Mouse (Mus musculus): ENCODE data around the gene Rhoh. TPM values are rescaled to one million over a fixed set of nuclear protein-coding genes. Genes with fewer than 3 reads are reported as not detected.
A peak's percentile ranks its signal among the peaks of the same experiment; 100 is the strongest.

The Rhoh gene
- polyA plus RNA-seq, 1 experiment from 2014 or later = 1.6 TPM

- Histone ChIP-seq H3K9ac (no peak overlapping the region), H3K27me3 (replicated peaks) (no peaks in the 10 kb centered on the region), H3K4me1 (no peaks in the 10 kb centered on the region), H3K27ac (no peak overlapping the region), H3K36me3 (no peaks in the 10 kb centered on the region), H3K4me2 (no peak overlapping the region), H3K4me3 (replicated peaks) (no peak overlapping the region), H3K9me3 (no peaks in the 10 kb centered on the region)
- WGBS = 89% methylated on average over 2 of the region's 2 CpGs
- no peak for ATAC-seq (ENCODE audit: insufficient read depth, low FRiP score, low read depth)
These were observed 20.2 kb downstream of the Rhoh start for GRCm38 (mm10) chr5:65881254-65881653.

- H3K27me3 ChIP-seq (replicated peaks) = no peaks in the 10 kb centered on the region
- H3K9ac ChIP-seq = no peak overlapping the region
- H3K36me3 ChIP-seq = no peaks in the 10 kb centered on the region
- WGBS = 81% methylated on average over 10 of the region's 10 CpGs
- ATAC-seq (ENCODE audit: insufficient read depth, low FRiP score, low read depth) = no peak
- H3K4me1 ChIP-seq = no peaks in the 10 kb centered on the region
- no peaks in the 10 kb centered on the region for H3K9me3 ChIP-seq
- no peak overlapping the region for H3K4me2 ChIP-seq
- H3K4me3 ChIP-seq (replicated peaks) = no peak overlapping the region
- H3K27ac ChIP-seq = no peak overlapping the region
These were observed 21.6 kb downstream of the Rhoh start for GRCm38 (mm10) chr5:65882476-65883205.

GRCm38 (mm10) chr5:65883355-65883754 lies 22.3 kb downstream of the Rhoh start:
- Histone ChIP-seq H3K27me3 (replicated peaks) (no peaks in the 10 kb centered on the region), H3K4me3 (replicated peaks) (no peak overlapping the region), H3K9me3 (no peaks in the 10 kb centered on the region), H3K27ac (no peak overlapping the region), H3K9ac (no peak overlapping the region), H3K36me3 (no peaks in the 10 kb centered on the region), H3K4me1 (no peaks in the 10 kb centered on the region), H3K4me2 (no peak overlapping the region)
- 53% methylated on average over 5 of the region's 5 CpGs for WGBS
- ATAC-seq (ENCODE audit: insufficient read depth, low FRiP score, low read depth) = no peak

- no peak overlapping the region for H3K27ac ChIP-seq
These were observed 24.9 kb downstream of the Rhoh start for GRCm38 (mm10) chr5:65885699-65886443.

GRCm38 (mm10) chr5:65888102-65888501 lies 27.1 kb downstream of the Rhoh start:
- Histone ChIP-seq H3K9me3 (no peaks in the 10 kb centered on the region), H3K27me3 (replicated peaks) (no peaks in the 10 kb centered on the region), H3K4me3 (replicated peaks) (no peak overlapping the region), H3K9ac (no peak overlapping the region), H3K36me3 (no peaks in the 10 kb centered on the region), H3K4me1 (no peaks in the 10 kb centered on the region), H3K27ac (no peak overlapping the region), H3K4me2 (no peak overlapping the region)
- 82% methylated on average over 5 of the region's 5 CpGs for WGBS
- no peak for ATAC-seq (ENCODE audit: insufficient read depth, low FRiP score, low read depth)

More at GRCm38 (mm10) chr5:65885699-65886443, 24.9 kb downstream of the Rhoh start:
- no peak for ATAC-seq (ENCODE audit: insufficient read depth, low FRiP score, low read depth)
- whole genome bisulfite sequencing = 78% methylated on average over 15 of the region's 15 CpGs
- no peaks in the 10 kb centered on the region for H3K36me3 ChIP-seq
- H3K9ac ChIP-seq = no peak overlapping the region
- H3K9me3 ChIP-seq = no peaks in the 10 kb centered on the region
- H3K4me1 ChIP-seq = no peaks in the 10 kb centered on the region
- no peak overlapping the region for H3K4me2 ChIP-seq
- H3K27me3 ChIP-seq (replicated peaks) = no peaks in the 10 kb centered on the region
- no peak overlapping the region for H3K4me3 ChIP-seq (replicated peaks)

GRCm38 (mm10) chr5:65888998-65889397 lies 28.0 kb downstream of the Rhoh start:
- peak; percentile 73; the same call in 1 of the 2 replicates for ATAC-seq (ENCODE audit: insufficient read depth, low FRiP score, low read depth)

GRCm38 (mm10) chr5:65891251-65891826 lies 30.3 kb downstream of the Rhoh start:
- no peak for ATAC-seq (ENCODE audit: insufficient read depth, low FRiP score, low read depth)
- H3K4me1 ChIP-seq = no peaks in the 10 kb centered on the region
- H3K9me3 ChIP-seq = no peaks in the 10 kb centered on the region
- H3K4me2 ChIP-seq = no peak overlapping the region
- no peaks in the 10 kb centered on the region for H3K36me3 ChIP-seq
- no peaks in the 10 kb centered on the region for H3K27me3 ChIP-seq (replicated peaks)
- no peak overlapping the region for H3K27ac ChIP-seq
- 90% methylated on average over 14 of the region's 14 CpGs for WGBS
- no peak overlapping the region for H3K9ac ChIP-seq
- no peak overlapping the region for H3K4me3 ChIP-seq (replicated peaks)

More at GRCm38 (mm10) chr5:65888998-65889397, 28.0 kb downstream of the Rhoh start:
- H3K4me3 ChIP-seq (replicated peaks) = no peak overlapping the region
- no peaks in the 10 kb centered on the region for H3K4me1 ChIP-seq
- H3K36me3 ChIP-seq = no peaks in the 10 kb centered on the region
- peak overlapping the region; percentile 26; the same call in 1 of the 2 replicates for H3K27ac ChIP-seq
- no peak overlapping the region for H3K4me2 ChIP-seq
- WGBS = 60% methylated on average over 5 of the region's 5 CpGs
- H3K27me3 ChIP-seq (replicated peaks) = no peaks in the 10 kb centered on the region
- H3K9ac ChIP-seq = no peak overlapping the region
- H3K9me3 ChIP-seq = no peaks in the 10 kb centered on the region

- Histone ChIP-seq H3K9me3 (no peaks in the 10 kb centered on the region), H3K9ac (no peak overlapping the region), H3K27me3 (replicated peaks) (no peaks in the 10 kb centered on the region), H3K4me1 (no peaks in the 10 kb centered on the region), H3K36me3 (no peaks in the 10 kb centered on the region), H3K4me2 (no peak overlapping the region), H3K27ac (no peak overlapping the region), H3K4me3 (replicated peaks) (no peak overlapping the region)
- 82% methylated on average over 6 of the region's 6 CpGs for WGBS
- ATAC-seq (ENCODE audit: insufficient read depth, low FRiP score, low read depth) = no peak
These were observed 34.2 kb downstream of the Rhoh start for GRCm38 (mm10) chr5:65895121-65895692.

- Histone ChIP-seq H3K27me3 (replicated peaks) (no peaks in the 10 kb centered on the region), H3K4me2 (no peak overlapping the region), H3K4me1 (no peaks in the 10 kb centered on the region), H3K4me3 (replicated peaks) (no peak overlapping the region), H3K9me3 (no peaks in the 10 kb centered on the region), H3K27ac (no peak overlapping the region), H3K36me3 (no peaks in the 10 kb centered on the region), H3K9ac (no peak overlapping the region)
- no peak for ATAC-seq (ENCODE audit: insufficient read depth, low FRiP score, low read depth)
- 83% methylated on average over 7 of the region's 7 CpGs for WGBS
These were observed 34.8 kb downstream of the Rhoh start for GRCm38 (mm10) chr5:65895764-65896163.

- Histone ChIP-seq H3K4me1 (no peaks in the 10 kb centered on the region), H3K27ac (no peak overlapping the region), H3K27me3 (replicated peaks) (no peaks in the 10 kb centered on the region), H3K4me2 (no peak overlapping the region), H3K9ac (no peak overlapping the region), H3K36me3 (no peaks in the 10 kb centered on the region), H3K9me3 (no peaks in the 10 kb centered on the region), H3K4me3 (replicated peaks) (no peak overlapping the region)
- 83% methylated on average over 2 of the region's 2 CpGs for WGBS
- ATAC-seq (ENCODE audit: insufficient read depth, low FRiP score, low read depth) = no peak
These were observed 36.7 kb downstream of the Rhoh start for GRCm38 (mm10) chr5:65897731-65898130.

- no peaks in the 10 kb centered on the region for H3K9me3 ChIP-seq
- no peaks in the 10 kb centered on the region for H3K4me1 ChIP-seq
- ATAC-seq (ENCODE audit: insufficient read depth, low FRiP score, low read depth) = no peak
- H3K27me3 ChIP-seq (replicated peaks) = no peaks in the 10 kb centered on the region
- no peak overlapping the region for H3K27ac ChIP-seq
- 78% methylated on average over 3 of the region's 3 CpGs for WGBS
- no peak overlapping the region for H3K9ac ChIP-seq
- H3K36me3 ChIP-seq = no peaks in the 10 kb centered on the region
- H3K4me3 ChIP-seq (replicated peaks) = no peak overlapping the region
- no peak overlapping the region for H3K4me2 ChIP-seq
These were observed 37.7 kb downstream of the Rhoh start for GRCm38 (mm10) chr5:65898683-65899082.

GRCm38 (mm10) chr5:65900113-65900512 lies 39.1 kb downstream of the Rhoh start:
- no peak for ATAC-seq (ENCODE audit: insufficient read depth, low FRiP score, low read depth)
- Histone ChIP-seq H3K9me3 (no peaks in the 10 kb centered on the region), H3K27me3 (replicated peaks) (no peaks in the 10 kb centered on the region), H3K4me2 (no peak overlapping the region), H3K9ac (no peak overlapping the region), H3K27ac (no peak overlapping the region), H3K4me3 (replicated peaks) (no peak overlapping the region), H3K4me1 (no peaks in the 10 kb centered on the region), H3K36me3 (no peaks in the 10 kb centered on the region)
- WGBS = 80% methylated on average over 6 of the region's 6 CpGs
